Mouse (Mus musculus) liver (tissue): Measurements from ENCODE around the gene Fxr1.
"Not testable (repeated sequence)": the region's sequence is repeated elsewhere in the genome, so short reads cannot be mapped to it uniquely, and the experiment has no call there.

Source experiments
- DNase-seq: peaks from one replicate; pipeline ENCODE4 v3.0.0-alpha.2; 2020; ENCODE audit warnings: mixed read lengths

Gene Fxr1

DNA sequence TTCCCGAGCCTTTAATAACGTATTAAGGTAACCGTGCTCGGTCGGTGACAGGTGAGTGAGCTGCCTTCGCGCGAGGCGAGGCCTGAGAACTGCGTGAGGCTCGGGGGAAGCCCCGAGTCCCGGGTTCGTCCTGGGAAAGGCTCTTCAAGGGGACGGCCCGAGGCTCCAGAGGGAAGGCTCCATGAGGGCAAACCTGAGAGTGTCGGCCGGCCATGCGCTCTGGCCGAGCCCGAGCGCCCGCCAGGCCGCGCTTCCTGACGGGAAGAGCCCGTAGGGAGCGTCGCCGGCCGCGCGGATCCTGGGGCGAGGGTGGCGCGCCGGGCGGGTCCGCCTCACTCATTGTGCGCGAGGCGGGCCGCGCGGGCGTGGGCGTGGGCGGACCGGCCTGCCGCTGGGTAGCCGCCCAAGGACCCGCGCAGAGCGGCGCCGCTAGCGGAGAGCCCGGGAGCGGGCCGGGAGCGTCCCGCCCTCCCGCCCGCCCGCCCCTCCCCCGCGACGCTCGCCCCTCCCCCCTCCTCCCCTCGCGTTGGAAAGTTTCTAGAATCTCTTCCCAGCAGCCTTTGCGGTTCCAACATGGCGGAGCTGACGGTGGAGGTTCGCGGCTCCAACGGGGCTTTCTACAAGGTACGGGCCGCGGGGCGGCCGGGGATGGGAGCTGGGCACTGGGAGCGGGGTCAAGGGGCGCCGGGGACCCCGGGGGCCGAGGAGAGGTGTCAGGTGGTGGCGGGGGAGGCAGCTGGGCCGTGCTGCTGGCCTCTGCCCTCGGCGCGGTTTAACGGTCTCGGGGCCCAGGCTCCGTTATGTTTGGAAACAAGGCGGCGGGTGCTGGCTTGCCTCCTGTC is at the start of gene Fxr1:
Gene Fxr1 (plus strand): TSS at position 404 of the 842 bp plus-strand sequence.
- DNase-seq = peak; percentile 92

DNA sequence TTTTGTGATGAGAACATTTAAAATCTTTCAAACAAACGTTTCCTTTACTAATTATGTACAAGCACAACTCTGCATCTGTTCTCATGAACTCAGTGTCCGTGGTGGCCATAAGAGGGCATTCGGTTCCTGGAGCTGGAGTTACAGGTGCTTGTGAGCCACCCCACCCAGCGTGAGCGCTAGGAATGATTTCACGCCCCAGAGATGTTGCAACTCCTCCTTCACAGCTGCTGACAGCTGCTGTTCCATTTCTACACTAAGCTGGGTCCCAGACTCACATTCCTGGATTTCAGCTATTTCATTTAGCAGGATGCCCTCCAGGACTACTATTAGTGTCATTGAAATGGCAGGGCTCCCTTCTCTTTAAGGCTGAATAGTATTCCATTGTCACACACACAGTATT is 40.3 kb upstream of the Fxr1 start:
- DNase-seq = no peak

DNA sequence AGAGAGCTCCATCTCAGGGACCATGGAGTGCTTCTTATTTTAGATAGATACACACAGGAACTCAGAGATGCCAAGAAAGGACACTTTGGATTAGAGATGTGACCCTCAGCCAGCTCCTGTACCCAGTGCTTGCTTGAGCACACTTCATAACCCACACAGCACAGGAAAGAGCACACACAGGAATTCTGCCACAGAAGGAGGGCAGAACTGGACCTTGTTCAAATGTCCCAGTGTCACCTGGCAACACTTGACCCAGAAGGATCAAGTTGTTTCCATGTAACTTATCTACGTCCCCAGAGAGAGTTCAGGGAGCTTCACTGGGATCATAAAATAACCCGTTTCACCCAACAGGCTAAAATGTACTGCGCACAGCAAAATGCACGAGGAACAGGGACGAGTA is 37.0 kb upstream of the Fxr1 start:
- no peak for DNase-seq

DNA sequence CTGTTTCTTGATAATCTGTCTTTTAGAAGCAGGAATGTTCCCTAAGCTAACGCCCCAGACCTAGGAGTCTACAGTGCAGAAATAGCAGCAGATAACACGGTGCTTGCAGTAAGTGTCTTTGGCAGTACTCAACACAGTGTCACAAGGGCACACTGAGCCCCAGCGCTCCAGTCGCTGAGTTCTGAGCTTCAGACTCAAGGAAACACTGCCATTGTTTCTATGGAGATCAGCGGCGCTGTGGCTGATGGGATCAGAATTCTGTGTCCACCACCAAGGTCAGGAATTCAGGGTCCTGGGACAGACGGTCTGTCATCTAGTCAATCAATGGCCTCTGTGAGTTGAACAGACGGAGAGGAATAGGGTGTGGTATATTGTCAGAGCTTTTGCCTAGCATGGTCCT is 30.4 kb upstream of the Fxr1 start:
- DNase-seq = no peak

DNA sequence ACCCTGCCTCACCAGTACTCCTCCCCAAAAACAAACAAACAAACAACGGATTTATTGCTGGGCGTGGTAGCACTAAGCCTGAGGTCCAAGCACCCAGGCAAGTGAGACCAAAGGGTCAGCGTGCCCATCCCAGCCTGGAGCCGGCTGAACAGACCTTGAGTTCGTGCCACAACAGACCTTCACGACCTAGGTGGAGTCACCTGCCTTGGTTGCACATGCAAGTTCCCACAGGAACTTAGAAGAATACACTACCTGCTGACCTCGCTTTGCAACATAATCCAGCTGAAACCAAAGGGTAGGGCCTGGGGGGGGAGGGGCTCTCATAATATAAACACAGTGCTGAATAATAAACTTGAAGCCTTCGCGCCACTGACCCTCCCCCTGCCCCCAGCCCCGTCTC is 29.3 kb upstream of the Fxr1 start:
- DNase-seq = no peak

DNA sequence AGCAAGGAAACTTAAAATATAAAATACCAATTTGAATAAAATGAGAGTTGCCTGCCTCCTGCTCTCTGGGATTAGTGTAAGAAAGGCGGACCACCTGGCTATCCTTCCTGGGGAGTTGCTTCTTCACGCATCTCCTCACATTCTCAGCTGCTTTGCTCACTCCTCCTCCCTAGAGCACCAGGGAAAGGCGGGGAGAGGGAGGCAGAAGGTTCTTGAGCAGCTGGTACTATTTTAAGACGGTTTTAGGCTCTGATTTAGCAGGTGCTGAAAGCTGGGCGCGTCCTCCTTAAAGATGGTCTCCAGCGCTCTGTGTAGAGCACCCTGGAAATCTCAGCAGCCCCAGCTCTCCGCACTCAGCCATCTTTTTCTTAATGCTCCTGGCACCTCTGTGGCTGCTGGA is 28.8 kb upstream of the Fxr1 start:
- DNase-seq = no peak

DNA sequence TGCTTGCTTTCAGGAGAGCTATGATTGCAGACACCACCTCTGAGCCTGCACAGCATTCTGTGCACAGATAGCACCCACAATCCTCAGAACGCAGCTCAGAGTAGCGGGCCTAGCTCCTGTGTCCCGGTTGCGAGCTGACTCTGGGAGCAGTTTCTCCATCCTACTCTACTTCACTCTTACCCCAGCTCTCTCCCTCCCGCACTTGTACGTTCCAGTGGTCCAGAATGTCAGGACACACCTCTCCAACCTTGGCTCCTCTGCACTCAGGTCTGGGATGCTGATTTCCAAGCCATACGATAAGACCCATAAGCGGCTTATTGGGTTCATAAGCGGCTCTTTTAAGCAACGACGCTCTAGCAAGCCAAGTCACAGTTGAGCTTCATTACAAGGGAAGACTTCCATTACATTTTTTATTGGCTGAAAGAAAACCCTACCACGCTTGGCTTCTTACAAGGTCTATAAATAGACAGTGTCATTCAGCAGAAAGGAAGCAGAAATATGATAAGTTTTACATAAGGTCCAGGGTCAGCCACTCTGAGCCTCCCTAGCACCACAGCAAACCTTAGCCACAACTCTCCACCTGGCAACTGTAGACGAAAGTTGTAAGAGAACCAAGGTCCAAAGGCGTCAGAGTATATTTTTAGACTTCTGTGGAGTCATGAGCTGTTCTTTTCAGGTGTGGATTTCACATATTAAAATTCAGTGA is 26.2 kb upstream of the Fxr1 start:
- no peak for DNase-seq

DNA sequence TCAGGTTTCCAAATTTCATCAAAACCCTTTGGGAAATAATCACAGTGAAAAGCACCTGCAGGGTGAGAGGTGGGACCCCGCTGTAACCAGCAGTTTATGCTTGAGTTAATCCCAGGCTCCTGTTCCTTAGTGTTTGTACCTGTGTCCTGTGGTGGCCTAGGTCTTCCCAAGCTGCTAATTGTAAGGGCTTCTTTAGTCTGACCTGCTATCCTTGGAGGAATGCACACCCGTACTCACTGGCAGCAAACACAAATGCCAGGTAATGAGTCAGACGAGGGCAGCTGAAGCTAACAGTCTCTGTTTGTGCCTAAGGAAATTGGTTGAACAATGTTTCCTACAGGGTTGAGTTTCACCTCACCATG is 25.6 kb upstream of the Fxr1 start:
- DNase-seq = no peak

DNA sequence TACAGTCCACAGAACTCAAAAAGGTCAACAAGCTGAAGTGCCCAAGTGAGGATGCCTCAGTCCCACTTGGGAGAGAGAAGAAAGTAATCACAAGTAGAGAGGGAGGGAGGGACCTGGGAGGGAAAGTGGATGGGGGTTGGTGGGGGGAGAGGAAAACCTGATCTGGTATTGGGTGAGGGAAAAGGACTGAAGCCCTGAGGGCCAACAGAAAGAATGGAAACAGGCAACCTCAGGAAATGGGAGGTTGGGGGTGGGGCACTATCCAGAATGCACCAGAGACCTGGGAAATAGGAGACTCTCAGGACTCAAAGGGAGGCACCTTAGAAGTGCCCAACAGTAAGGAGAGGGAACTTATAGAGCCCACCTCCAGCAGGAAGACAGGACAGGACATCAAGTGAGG is 18.1 kb upstream of the Fxr1 start:
- DNase-seq = not testable (repeated sequence)

DNA sequence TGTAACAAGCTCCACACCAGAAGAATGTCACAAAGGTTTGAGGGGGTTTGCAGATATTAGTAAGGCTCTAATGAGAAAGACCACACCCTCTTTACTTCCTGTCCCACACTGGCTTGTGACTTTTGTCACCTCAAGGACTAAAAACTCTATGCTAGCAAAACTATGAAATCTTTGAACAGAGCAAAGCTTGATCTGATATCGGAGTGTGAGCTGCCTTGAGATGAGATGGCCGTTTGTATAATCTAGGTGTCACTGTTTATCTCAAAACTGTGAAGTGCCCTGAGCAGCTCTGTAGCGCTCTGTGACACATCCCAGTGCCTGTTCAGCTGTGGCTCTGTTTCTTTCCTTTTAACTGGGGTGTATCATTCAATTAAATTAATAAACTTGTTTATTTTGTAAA is 15.9 kb upstream of the Fxr1 start:
- no peak for DNase-seq

DNA sequence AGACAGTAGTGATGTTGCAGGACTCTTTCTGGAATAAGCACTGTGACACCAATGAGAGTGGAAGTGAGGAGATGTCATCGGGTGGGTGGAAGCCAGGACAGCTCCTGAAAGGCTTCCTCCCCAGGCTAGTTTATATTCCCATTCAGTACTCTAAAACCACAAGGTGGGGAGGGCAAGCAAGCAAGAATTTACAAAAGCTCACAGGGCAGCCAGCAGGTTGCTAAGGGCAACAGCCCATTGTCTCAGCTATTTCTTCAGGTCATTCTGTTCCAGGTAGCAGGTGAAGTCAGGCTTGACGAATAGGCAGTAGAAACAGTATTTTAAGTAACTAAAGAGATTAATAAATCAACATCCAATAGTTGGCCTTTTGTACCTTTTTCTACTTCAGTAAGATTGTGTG is 13.4 kb upstream of the Fxr1 start:
- no peak for DNase-seq

DNA sequence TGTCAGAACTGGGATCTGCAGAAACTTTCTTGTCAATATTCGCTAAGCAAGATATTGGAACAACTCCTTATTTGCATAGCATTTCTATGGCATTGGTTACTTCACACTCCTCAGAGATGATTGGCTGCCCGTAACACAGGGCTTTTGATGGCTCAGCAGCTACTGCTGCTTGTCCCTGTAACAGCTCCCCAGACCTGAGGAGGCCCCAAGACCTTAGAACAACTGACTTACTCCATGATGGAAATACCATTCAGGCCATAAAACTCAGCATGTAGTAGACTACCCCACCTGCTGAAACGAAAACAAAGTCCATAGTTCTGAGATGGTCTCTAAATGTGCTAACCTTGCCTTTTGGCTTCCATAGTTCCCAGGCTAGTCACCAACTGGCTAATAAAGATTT is 12.9 kb upstream of the Fxr1 start:
- no peak for DNase-seq

DNA sequence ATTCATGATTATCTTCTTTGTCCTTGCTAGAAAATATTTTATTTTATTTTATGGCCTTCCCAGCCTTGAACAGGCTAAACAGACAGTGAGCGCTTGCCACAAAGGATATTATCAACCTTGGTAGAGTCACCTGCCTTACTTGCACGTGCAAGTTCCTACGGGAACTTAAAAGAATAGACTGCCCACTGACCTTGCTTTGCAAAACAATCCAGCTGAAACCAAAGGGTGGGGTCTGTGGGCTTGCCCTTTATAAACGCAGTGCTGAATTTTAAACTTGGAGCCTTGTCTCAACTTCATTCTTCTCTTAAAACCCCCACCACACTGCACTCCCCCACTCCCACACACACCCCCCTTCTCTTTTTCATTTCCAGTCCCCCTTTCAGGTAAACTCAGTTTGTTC is 12.1 kb upstream of the Fxr1 start:
- no peak for DNase-seq

DNA sequence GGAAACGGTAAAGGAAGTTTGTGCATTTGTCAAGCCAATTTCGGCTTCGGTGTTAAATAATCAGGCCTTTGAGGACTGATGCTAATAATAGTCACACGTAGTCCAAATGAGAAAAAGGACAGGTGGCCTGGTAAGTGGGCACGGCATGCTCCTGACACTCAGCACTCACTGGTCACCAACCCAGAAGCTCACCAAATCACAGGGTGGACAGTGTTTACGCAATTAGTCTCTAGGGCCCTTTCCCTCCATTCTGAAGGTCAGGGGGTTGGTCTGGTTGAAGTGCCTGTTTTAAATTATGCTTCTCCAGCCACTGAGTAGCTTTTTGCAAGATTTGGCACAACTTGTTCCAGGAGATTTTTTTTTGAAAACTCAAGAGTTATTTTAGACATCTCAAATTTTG is 11.6 kb upstream of the Fxr1 start:
- DNase-seq = no peak

DNA sequence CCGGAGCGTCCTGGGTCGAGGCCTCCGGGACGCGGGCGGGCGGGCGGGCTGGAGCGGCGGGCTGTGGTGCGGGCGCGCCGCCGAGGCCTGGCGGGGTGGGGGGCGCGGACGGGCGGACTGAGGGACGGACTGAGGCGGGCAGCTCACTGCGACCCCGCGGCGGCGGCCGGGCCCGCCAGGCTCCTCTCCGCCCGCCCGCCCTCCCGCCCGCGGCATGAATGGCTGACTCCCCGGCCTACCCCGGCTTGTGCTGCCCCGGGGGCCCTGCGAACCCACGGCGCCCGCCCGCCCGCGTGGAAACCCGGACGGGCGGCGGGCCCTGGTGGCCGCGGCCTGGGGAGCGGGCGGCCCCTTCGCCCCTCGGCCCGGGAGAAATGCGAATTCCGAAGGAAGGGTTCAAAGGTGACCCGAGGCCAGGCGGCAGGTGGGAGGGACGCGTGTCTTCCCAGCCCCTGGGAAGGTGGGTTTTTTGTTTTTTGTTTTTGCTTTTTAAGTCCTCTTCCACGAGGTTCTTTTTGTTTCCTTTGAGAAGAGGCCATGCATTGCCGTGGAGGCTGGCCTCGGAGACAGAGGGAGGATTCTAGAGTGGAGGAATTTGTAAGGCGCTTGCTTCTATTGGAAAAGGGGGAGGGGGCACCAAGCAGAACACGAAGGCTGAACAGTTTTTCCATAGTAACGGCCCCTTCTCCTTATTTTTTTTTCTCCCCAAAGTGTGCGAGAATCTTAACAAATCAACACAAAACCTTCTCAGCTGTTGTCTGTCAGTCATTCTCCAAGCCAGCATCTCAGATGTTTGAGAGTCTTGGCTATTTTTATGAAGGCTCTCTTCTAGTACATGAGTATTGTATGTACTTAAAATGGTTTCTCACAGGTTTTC is 877 bp downstream of the Fxr1 start:
- DNase-seq = no peak

DNA sequence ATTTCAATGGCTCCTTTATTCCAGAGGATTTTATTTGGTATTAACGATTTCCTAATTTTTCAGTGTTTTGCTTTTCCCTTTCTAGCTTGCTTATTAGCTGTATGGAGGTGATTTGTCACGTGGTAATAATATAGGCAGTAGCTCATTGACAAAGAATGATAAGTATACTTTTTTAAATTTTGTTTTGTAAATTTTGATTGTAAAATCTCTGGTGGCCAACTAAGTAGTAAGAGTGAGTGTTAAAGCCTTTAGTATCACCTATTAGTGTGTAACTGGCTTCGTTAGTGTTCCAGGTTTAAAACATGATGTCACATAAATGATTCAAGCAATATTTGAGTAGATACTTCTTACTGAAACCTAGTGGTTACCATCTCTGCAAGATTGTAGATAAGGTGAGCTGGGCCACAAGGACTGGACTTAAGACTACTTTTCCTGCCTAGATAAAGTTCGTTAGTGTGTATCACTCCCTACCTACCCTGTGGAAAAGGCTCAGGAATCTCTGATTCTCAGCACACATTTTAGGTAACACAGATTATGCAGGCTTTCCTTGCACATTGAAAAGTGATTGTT is 1.6 kb downstream of the Fxr1 start:
- no peak for DNase-seq

DNA sequence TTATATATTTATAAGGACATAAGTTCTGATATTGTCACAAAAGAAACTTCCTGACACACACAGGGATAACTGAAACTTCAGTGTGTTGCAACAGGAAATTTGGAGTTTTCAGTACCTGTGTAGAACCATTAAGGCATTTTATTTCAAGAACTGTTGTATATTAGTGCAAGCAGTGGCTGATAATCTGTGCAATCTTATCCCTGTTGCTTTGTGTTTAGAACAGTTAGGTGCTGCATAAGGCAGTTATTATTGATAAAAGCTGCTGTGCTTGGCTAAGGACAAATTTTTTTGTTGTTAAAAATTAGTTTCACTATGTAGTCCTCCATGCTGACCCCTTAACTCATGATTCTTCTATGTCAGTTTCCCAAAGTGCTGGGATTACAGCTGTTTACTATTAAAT is 9.2 kb downstream of the Fxr1 start:
- DNase-seq = no peak

DNA sequence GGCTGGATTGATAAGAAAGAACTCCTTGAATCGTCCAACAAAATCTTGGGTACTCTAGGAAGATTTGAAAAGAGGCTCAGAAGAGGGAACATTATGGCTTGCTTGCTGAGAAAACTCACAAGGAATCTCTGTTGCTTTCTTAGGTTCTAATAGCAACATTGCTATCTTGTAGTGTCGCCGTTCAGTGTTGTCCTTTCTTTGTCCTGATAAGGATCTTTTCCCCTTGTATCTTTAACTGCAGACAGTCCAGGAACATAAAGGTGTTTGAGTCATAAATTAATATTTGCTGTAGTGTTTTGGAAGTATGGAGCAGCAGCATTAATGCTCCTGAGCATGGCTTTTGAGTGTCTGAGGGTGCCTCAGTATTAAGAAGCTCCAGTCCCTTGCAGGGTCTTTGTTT is 10.9 kb downstream of the Fxr1 start:
- no peak for DNase-seq

DNA sequence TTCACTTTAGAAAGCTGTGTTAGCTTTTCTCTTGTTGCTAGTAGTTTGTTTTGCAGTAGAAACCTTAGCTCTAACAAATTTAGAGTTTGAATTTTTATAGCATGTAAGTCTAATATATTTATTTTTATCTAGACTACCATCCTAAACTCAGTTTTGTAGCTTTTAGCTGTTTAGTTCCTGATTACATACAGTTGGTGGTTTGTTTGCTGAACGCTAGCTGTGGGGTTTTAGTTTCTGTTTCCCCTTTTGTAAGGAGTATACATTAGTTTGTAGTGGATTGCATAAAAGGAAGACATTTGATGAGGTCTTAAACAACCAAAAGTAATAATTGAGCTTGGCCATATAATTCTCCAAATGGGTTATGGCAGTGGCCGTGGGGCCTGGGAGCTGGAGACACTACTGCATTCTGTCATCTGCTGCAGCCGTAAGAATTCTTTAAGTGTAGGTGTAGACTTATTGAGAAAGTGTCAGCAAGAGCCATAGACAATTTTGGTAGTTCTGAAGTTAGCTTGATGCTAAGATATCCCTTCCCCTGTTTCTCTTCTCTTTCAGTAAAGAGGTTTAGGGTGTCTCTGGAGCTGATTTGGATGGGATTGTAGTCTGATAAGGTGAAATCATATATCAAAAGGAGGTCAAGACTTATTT is 14.1 kb downstream of the Fxr1 start:
- no peak for DNase-seq

DNA sequence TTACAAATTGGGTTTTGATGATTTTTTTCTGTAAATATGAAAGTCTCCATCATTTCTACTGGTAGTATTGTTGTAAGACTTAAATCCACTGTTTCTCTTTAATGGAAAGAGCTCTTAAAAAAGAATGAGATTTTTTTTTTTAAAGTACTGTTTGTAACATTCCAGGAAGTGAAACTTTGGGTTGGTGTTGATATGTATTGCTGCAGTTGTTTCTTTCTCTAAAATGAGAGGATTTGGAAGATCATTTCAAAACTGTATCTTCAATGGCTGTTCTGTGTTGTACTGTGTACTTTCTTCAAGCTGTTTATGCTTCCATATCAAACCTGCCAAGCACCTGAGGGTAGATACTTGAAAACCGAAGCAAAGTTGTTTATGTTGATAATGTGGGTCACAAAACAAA is 15.1 kb downstream of the Fxr1 start:
- DNase-seq = no peak

DNA sequence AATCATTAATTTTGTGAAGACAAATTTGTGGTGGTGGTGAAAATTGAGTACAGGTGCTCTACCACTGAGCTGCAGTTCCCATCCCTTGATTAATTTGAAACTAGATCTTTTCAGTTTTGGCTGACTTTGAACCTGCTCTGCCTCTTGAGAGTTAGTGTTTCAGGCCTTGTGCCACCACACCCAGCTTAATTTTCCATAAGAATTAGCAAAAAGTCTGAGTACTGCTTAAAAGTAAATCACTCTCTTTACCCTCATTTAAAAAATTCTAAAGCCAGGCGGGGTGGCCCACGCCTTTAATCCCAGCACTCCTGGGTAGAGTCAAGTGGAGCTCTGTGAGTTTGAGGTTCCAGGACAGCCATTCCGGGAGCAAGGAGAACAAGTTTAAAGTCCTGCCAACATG is 16.0 kb downstream of the Fxr1 start:
- no peak for DNase-seq

DNA sequence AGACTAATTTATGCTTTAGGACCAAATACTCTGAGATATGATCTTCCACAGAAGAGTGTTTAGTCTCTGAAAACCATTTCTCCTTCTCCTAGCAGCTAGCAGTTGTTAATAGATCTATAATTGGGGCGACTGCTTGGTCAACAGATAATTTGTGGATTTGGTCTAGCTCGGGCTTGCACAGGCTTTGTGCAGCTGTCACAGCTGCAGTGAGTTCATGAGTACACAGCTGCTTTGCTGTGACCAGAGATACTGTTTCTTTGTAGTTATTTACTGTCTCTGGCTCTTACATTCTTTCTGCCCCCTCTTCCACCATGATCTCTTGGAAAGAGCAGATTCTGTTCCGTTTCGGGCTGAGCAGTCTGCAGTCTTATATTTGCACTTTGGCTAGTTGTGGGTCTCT is 22.2 kb downstream of the Fxr1 start:
- no peak for DNase-seq

DNA sequence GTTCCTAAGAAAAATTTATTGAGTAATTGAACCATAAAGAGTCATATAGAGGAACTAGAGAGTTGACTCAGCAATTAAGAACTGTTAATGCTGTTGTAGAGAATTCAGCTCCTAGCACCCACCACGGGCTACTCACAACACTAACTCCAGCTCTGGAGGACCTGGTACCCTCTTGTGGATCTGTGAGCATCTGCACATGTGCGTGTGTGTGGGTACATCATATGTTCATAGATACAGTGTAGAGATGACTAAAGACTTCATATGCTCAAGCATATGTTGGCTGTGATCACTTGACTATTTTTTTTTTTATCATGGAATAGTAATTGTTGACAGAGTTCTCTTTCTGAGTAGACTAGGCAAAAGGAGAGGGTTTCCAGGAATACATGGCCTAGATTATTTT is 42.6 kb downstream of the Fxr1 start:
- no peak for DNase-seq
